Mouse (Mus musculus): Measurements from ENCODE around the gene Tbx10. TPM values are rescaled to one million over a fixed set of nuclear protein-coding genes. Genes with fewer than 3 reads are reported as not detected.

Tbx10 gene
- total and polyA plus RNA-seq, 3 experiments: not detected

GRCm38 (mm10) chr19:3997231-3997630 is 4.7 kb downstream of the Tbx10 start:
- Histone ChIP-seq H3K36me3 (ENCODE audit: control insufficient read depth in 1 of 2, insufficient read depth in 2 of 2, low read length in 2 of 2) (peaks cover 0 to 6% of the 10 kb centered on the region in 2 experiments; a peak in 2 of 4 replicates), H3K4me1 (ENCODE audit: control insufficient read depth in 1 of 2, insufficient read depth in 2 of 2, low read length in 2 of 2) (peaks cover 0 to 15% of the 10 kb centered on the region in 2 experiments; a peak in 2 of 4 replicates), H3K27ac (ENCODE audit: control insufficient read depth, low read depth, low read length) (no peak overlapping the region), H3K9me3 (replicated peaks; ENCODE audit: insufficient read depth, low read length) (no peaks in the 10 kb centered on the region), H3K79me2 (ENCODE audit: control insufficient read depth, insufficient read depth, low read length, poor library complexity) (peaks cover 1% of the 10 kb centered on the region; the same call in 1 of the 2 replicates), H3K4me3 (ENCODE audit: control insufficient read depth in 1 of 2, insufficient read depth in 1 of 2, low read depth in 2 of 2, low read length in 2 of 2) (no peak overlapping the region), H3K27me3 (ENCODE audit: control insufficient read depth in 1 of 2, insufficient read depth in 2 of 2, low read length in 2 of 2) (peaks cover 3 to 8% of the 10 kb centered on the region in 2 experiments), H3K9ac (ENCODE audit: control insufficient read depth, low read depth, low read length, poor library complexity, severe bottlenecking) (no peak overlapping the region)
- TF ChIP-seq MYB (IDR thresholded peaks at IDR 0.05; ENCODE audit: low read depth, low read length) (no peak), UBTF (IDR thresholded peaks at IDR 0.05; ENCODE audit: borderline replicate concordance, insufficient read depth, low read depth, low read length) (no peak)
- DNase-seq (ENCODE audit: low read depth, low spot score): no peak

- Histone ChIP-seq H3K4me3 (ENCODE audit: control insufficient read depth in 1 of 2, insufficient read depth in 1 of 2, low read depth in 2 of 2, low read length in 2 of 2) (no peak overlapping the region), H3K9ac (ENCODE audit: control insufficient read depth, low read depth, low read length, poor library complexity, severe bottlenecking) (no peak overlapping the region), H3K4me1 (ENCODE audit: control insufficient read depth in 1 of 2, insufficient read depth in 2 of 2, low read length in 2 of 2) (peaks cover 0 to 15% of the 10 kb centered on the region in 2 experiments; a peak in 2 of 4 replicates), H3K36me3 (ENCODE audit: control insufficient read depth in 1 of 2, insufficient read depth in 2 of 2, low read length in 2 of 2) (peaks cover 0 to 6% of the 10 kb centered on the region in 2 experiments; a peak in 2 of 4 replicates), H3K9me3 (replicated peaks; ENCODE audit: insufficient read depth, low read length) (no peaks in the 10 kb centered on the region), H3K27me3 (ENCODE audit: control insufficient read depth in 1 of 2, insufficient read depth in 2 of 2, low read length in 2 of 2) (peaks cover 1 to 8% of the 10 kb centered on the region in 2 experiments), H3K27ac (ENCODE audit: control insufficient read depth, low read depth, low read length) (no peak overlapping the region), H3K79me2 (ENCODE audit: control insufficient read depth, insufficient read depth, low read length, poor library complexity) (peaks cover 1% of the 10 kb centered on the region; the same call in 1 of the 2 replicates)
- DNase-seq (ENCODE audit: low read depth, low spot score): no peak
- TF ChIP-seq MAZ (IDR thresholded peaks at IDR 0.05; ENCODE audit: low read depth, low read length) (no peak), MYB (IDR thresholded peaks at IDR 0.05; ENCODE audit: low read depth, low read length) (no peak), SMC3 (IDR thresholded peaks at IDR 0.05; ENCODE audit: low read depth, low read length) (no peak), GABPA (IDR thresholded peaks at IDR 0.05; ENCODE audit: low read depth, low read length) (no peak), CHD1 (IDR thresholded peaks at IDR 0.05; ENCODE audit: low read depth, low read length) (no peak), MEF2A (IDR thresholded peaks at IDR 0.05; ENCODE audit: extremely low read depth, insufficient replicate concordance, low read depth, low read length, poor library complexity, severe bottlenecking) (no peak), ZMIZ1 (IDR thresholded peaks at IDR 0.05; ENCODE audit: low read depth, low read length) (no peak), RAD21 (IDR thresholded peaks at IDR 0.05; ENCODE audit: low read depth, low read length) (no peak), POLR2A (IDR thresholded peaks at IDR 0.05; ENCODE audit: control insufficient read depth in 1 of 2, insufficient read depth in 1 of 2, low read depth in 1 of 2, low read length in 2 of 2, poor library complexity in 1 of 2) (no peak), ZC3H11A (IDR thresholded peaks at IDR 0.05; ENCODE audit: low read depth, low read length) (no peak), ZKSCAN1 (IDR thresholded peaks at IDR 0.05; ENCODE audit: low read depth, low read length) (no peak), ZNF384 (IDR thresholded peaks at IDR 0.05; ENCODE audit: low read depth, low read length) (no peak), USF1 (IDR thresholded peaks at IDR 0.05; ENCODE audit: low read depth, low read length) (no peak), USF2 (IDR thresholded peaks at IDR 0.05; ENCODE audit: borderline replicate concordance in 1 of 2, insufficient read depth in 1 of 2, low read depth in 1 of 2, low read length in 2 of 2) (no peak), MAX (IDR thresholded peaks at IDR 0.05; ENCODE audit: low read length) (no peak)
Measured at GRCm38 (mm10) chr19:3998335-3998734, 5.8 kb downstream of the Tbx10 start.

All from MEL (cell line).